Mouse (Mus musculus) embryonic facial prominence, embryonic 13.5 days (tissue): ENCODE measurements around the gene Dab2ip. TPM values are rescaled to one million over a fixed set of nuclear protein-coding genes. Genes with fewer than 3 reads are reported as not detected.

Experiments
- ATAC-seq: fragments of 200-750 bp; cut with Nextera tagmentation; 2 replicates; pipeline ENCODE4 v1.8.0; 2017; ENCODE audit warnings: low read depth; ENCODE audit not compliant: insufficient number of reproducible peaks, insufficient read depth, low FRiP score, low TSS enrichment
- H3K27ac ChIP-seq: fragments of 300-500 bp; sonication (generic); 2 replicates; pipeline ENCODE4 v1.5.1; 2015; ENCODE audit warnings: moderate library complexity, mild to moderate bottlenecking, inconsistent platforms
- H3K27me3 ChIP-seq: fragments of 300-500 bp; sonication (generic); 2 replicates; pipeline ENCODE4 v1.6.1; 2015; ENCODE audit warnings: mild to moderate bottlenecking, inconsistent platforms
- H3K36me3 ChIP-seq: fragments of 300-500 bp; sonication (generic); 2 replicates; pipeline ENCODE4 v1.6.1; 2015; ENCODE audit warnings: mild to moderate bottlenecking, inconsistent platforms
- H3K4me1 ChIP-seq: fragments of 300-500 bp; sonication (generic); 2 replicates; pipeline ENCODE4 v1.6.1; 2015; ENCODE audit warnings: inconsistent platforms
- H3K4me2 ChIP-seq: fragments of 300-500 bp; sonication (generic); 2 replicates; pipeline ENCODE4 v1.6.1; 2015; ENCODE audit warnings: moderate library complexity, mild to moderate bottlenecking, inconsistent platforms
- H3K4me3 ChIP-seq: fragments of 300-500 bp; sonication (generic); 2 replicates; pipeline ENCODE4 v1.5.1; 2015; ENCODE audit warnings: mild to moderate bottlenecking, inconsistent platforms
- H3K9ac ChIP-seq: fragments of 300-500 bp; sonication (generic); 2 replicates; pipeline ENCODE4 v1.6.1; 2015; ENCODE audit warnings: mild to moderate bottlenecking, inconsistent platforms
- H3K9me3 ChIP-seq: fragments of 300-500 bp; sonication (generic); 2 replicates; pipeline ENCODE4 v1.6.1; 2016; ENCODE audit warnings: inconsistent platforms
- WGBS: fragments of 180-500 bp; shearing (Covaris S2); methylation state at CpG from one replicate; pipeline ENCODE4 v1.1.7; 2015; ENCODE audit warnings: mixed read lengths; 5-methylcytosine and 5-hydroxymethylcytosine counted together
- polyA plus RNA-seq: library from polyadenylated mRNA; unstranded; fragments of >200 nt; fragmentation: Nextera tagmentation; extraction: Ambion mirVana; gene quantifications from 2 replicates; pipeline ENCODE4 v1.2.1, GENCODE M21; 2015

The Dab2ip gene
- polyA plus RNA-seq, 1 experiment from 2014 or later = 53.2 TPM

DNA sequence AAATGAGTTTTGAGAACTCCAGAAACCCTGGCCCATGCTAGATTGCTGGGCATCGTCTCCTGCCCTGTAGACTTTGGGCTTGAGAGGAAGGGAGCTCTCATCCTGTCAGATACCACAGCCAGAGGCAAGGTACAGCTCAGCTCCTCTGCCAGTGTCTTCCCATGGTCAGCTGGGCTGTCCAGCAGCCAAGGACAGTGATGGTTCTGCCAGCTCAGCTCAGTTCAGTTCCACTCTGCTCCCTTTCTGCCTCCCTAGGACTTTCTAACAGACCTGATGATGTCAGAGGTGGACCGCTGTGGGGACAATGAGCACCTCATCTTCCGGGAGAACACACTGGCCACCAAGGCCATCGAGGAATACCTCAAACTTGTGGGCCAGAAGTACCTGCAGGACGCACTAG lies 154.5 kb downstream of the Dab2ip start:
- H3K9ac ChIP-seq = no peak overlapping the region
- no peak overlapping the region for H3K4me3 ChIP-seq
- H3K9me3 ChIP-seq = no peaks in the 10 kb centered on the region
- peaks cover 99% of the 10 kb centered on the region for H3K36me3 ChIP-seq
- H3K27ac ChIP-seq = no peak overlapping the region
- H3K4me1 ChIP-seq = peaks cover 19% of the 10 kb centered on the region
- WGBS = 95% methylated on average over 5 of the region's 5 CpGs
- H3K4me2 ChIP-seq = no peak overlapping the region
- ATAC-seq = no peak
- no peaks in the 10 kb centered on the region for H3K27me3 ChIP-seq

DNA sequence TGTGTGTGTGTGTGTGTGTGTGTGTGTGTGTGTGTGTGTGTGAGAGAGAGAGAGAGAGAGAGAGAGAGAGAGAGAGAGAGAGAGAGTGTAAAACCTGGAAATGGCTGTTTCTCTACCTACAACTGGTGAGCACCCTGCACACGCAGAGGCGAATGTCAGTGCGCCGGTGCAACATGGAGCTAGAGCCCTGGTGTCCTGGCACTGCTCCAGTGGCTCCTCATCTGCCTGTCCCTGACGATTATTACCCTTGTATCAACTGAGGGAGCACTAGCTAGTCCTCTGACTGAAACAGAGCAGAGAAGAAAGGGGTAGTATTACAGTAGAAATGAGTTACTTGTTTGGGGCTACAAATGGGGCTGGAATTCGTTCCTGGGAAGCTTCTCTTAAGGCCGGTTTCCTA lies 155.4 kb downstream of the Dab2ip start:
- Histone ChIP-seq H3K27ac (no peak overlapping the region), H3K4me2 (no peak overlapping the region), H3K9me3 (no peaks in the 10 kb centered on the region), H3K4me1 (peaks cover 19% of the 10 kb centered on the region), H3K36me3 (peaks cover 99% of the 10 kb centered on the region), H3K4me3 (no peak overlapping the region), H3K27me3 (no peaks in the 10 kb centered on the region), H3K9ac (no peak overlapping the region)
- ATAC-seq = no peak
- 85% methylated on average over 7 of the region's 7 CpGs for WGBS

DNA sequence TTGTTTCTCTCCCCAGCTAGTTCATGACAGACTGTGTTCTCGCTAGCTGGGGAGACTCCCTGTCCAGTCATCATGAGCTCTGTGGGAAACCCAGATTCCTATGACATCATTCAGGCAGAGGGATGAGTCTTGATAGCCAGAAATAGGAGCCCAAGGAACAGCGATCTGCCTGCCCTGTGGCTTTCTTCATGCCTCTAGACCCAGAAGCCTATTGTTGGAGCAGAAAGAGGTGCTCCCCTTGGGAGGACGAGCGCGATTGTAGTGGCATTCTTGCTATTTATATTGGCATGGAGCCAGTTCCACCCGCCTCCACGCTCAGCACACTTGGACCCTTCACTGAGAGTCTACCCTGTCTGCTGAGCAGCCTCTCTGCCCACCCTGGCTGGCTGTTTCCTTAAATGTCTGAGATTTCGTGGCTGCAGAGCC lies 156.7 kb downstream of the Dab2ip start:
- H3K4me3 ChIP-seq = no peak overlapping the region
- peaks cover 99% of the 10 kb centered on the region for H3K36me3 ChIP-seq
- ATAC-seq = peak; percentile 48; the same call in 1 of the 2 replicates
- no peak overlapping the region for H3K9ac ChIP-seq
- no peaks in the 10 kb centered on the region for H3K9me3 ChIP-seq
- peaks cover 19% of the 10 kb centered on the region for H3K4me1 ChIP-seq
- H3K27me3 ChIP-seq = no peaks in the 10 kb centered on the region
- peak overlapping the region; percentile 11; the same call in 1 of the 2 replicates for H3K27ac ChIP-seq
- no peak overlapping the region for H3K4me2 ChIP-seq
- 51% methylated on average over 8 of the region's 8 CpGs for WGBS

DNA sequence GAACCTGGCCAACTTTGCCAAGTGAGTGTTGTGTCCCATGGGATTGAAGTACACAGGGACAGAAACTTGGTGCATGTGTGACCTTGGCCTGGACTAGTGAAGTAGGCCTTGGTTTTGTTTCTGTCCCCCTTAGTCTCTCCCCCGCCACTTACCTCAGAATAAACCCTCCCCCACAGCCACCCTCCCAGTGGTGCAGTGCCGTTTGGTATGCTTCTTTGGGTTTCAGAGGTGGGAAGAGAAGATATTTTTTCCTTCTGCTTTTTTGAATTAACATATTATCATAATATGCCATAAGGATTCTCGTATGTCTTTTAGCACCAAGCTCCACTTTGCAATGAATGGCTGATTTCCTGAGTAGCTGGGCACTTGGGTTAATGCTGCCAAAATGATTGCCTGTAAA lies 157.4 kb downstream of the Dab2ip start:
- no peak for ATAC-seq
- no peaks in the 10 kb centered on the region for H3K27me3 ChIP-seq
- no peak overlapping the region for H3K4me3 ChIP-seq
- no peak overlapping the region for H3K27ac ChIP-seq
- peaks cover 19% of the 10 kb centered on the region for H3K4me1 ChIP-seq
- no peak overlapping the region for H3K4me2 ChIP-seq
- H3K36me3 ChIP-seq = peaks cover 99% of the 10 kb centered on the region
- 80% methylated on average over 3 of the region's 3 CpGs for WGBS
- no peak overlapping the region for H3K9ac ChIP-seq
- no peaks in the 10 kb centered on the region for H3K9me3 ChIP-seq

DNA sequence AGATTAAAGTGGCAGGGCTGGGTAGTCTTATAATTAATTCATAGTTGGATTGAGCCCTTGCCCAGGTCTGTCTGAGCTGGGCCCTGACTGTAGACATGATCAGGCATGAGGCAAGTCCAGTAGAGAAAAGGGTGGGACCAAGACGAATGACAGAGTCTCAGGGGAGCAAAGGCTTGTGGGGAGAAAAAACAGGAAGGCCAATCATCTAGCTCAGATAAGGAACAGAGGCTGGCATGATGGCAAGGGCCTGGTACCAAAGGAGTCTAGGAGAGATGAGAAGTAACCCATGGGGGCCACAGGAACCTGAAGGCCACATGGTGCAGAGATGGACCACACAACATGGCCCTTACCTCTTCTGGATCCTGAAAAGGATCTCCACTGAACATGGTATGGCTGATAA lies 158.1 kb downstream of the Dab2ip start:
- no peak overlapping the region for H3K4me2 ChIP-seq
- no peak for ATAC-seq
- no peaks in the 10 kb centered on the region for H3K27me3 ChIP-seq
- H3K4me1 ChIP-seq = peaks cover 19% of the 10 kb centered on the region
- no peaks in the 10 kb centered on the region for H3K9me3 ChIP-seq
- H3K36me3 ChIP-seq = peaks cover 99% of the 10 kb centered on the region
- no peak overlapping the region for H3K27ac ChIP-seq
- 77% methylated on average over 1 of the region's 1 CpGs for WGBS
- H3K4me3 ChIP-seq = no peak overlapping the region
- H3K9ac ChIP-seq = no peak overlapping the region

DNA sequence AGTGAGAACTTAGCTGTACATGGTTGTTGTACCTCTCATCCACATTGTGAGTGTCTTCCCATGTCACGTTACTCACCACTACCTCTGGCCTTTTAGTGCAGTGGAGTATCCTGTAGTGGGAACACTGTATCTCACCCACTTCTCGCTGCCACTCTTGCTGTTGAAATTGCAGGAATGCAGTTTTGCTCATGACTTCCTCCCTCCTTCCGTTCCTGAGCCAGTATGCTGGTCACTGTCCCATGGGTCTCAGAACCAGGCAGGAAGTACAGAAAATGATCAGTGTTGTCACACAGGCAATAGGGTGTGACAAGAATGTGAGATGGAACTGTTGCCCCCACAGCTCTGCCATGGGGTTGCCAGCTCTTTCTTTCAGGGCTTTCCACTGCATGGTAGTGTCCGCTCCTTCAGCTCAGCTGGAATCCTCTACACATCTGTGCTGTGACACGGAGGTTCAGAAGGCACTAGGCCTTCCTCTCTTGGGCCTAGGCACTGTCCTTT lies 160.0 kb downstream of the Dab2ip start:
- no peaks in the 10 kb centered on the region for H3K9me3 ChIP-seq
- 89% methylated on average over 5 of the region's 5 CpGs for WGBS
- no peaks in the 10 kb centered on the region for H3K27me3 ChIP-seq
- no peak overlapping the region for H3K9ac ChIP-seq
- peaks cover 99% of the 10 kb centered on the region for H3K36me3 ChIP-seq
- no peak overlapping the region for H3K4me2 ChIP-seq
- ATAC-seq = no peak
- H3K4me3 ChIP-seq = no peak overlapping the region
- no peak overlapping the region for H3K27ac ChIP-seq
- H3K4me1 ChIP-seq = peaks cover 19% of the 10 kb centered on the region

DNA sequence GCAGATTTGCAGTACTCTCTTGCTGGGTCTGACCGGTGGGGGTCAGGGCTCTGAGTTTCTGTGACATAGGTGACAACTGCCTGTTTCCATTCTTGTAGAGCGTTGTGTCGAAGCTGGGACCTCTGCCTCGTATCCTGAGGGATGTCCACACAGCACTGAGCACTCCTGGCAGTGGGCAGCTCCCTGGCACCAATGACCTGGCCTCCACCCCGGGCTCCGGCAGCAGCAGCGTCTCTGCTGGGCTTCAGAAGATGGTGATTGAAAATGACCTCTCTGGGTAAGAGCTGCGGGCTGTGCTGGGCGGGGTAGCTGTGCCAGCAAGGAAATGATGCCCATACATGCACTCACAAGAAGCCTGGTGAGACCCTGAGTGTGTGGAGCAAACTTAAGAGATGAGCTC lies 160.6 kb downstream of the Dab2ip start:
- no peak for ATAC-seq
- peaks cover 99% of the 10 kb centered on the region for H3K36me3 ChIP-seq
- H3K4me3 ChIP-seq = no peak overlapping the region
- WGBS = 94% methylated on average over 9 of the region's 9 CpGs
- peaks cover 17% of the 10 kb centered on the region for H3K4me1 ChIP-seq
- H3K27ac ChIP-seq = no peak overlapping the region
- H3K4me2 ChIP-seq = no peak overlapping the region
- no peaks in the 10 kb centered on the region for H3K9me3 ChIP-seq
- H3K27me3 ChIP-seq = no peaks in the 10 kb centered on the region
- 0 out of 2 replicates have a peak overlapping the region, but pooled peaks have one; percentile 6 for H3K9ac ChIP-seq

DNA sequence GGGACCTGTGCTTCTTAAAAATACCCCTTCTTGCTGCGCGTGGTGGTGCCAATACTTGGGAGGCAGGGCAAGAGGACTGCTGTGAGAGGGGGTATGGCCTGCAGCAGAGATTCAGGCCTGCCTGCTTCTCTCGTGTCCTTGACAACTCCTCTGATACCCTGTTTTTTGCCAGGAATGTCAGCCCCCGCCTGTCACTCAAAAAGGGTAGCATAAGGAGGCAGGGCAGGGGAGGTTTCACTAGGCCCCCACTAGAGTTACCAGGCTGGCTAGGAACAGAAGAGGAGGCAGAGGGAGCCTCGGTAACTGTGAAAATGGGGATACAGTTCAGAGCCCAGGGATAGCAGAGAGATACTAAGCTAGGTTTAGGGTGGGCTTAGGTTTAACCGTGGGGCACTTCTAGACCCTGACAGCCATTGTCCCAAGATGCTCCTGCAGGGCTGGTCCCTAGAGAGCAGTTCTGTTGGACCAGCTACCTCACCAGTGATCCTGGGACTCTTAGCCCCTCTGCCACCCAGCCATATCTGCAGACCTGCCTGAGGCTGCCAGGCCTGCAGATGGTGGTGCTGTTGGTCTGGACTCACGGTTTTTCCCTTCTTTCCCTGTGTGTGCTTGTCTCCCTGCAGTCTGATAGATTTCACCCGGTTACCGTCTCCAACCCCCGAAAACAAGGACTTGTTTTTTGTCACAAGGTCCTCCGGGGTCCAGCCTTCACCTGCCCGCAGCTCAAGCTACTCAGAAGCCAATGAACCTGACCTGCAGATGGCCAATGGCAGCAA lies 161.4 kb downstream of the Dab2ip start:
- Histone ChIP-seq H3K36me3 (peaks cover 97% of the 10 kb centered on the region), H3K9me3 (no peaks in the 10 kb centered on the region), H3K4me2 (no peak overlapping the region), H3K27me3 (no peaks in the 10 kb centered on the region), H3K27ac (no peak overlapping the region), H3K4me1 (peaks cover 9% of the 10 kb centered on the region), H3K4me3 (no peak overlapping the region), H3K9ac (no peak overlapping the region)
- no peak for ATAC-seq
- 88% methylated on average over 12 of the region's 12 CpGs for WGBS

DNA sequence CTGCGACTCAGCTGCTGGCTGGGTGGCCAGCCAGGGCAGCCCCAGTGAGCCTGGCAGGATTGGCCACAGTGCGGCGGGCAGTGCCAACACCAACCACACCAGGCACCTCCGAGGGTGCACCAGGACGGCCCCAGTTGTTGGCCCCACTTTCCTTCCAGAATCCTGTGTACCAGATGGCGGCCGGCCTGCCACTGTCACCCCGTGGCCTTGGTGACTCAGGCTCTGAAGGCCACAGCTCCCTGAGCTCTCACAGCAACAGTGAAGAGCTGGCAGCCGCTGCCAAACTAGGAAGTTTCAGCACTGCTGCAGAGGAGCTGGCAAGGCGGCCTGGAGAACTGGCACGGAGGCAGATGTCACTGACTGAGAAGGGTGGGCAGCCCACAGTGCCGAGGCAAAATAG lies 162.0 kb downstream of the Dab2ip start:
- WGBS = 94% methylated on average over 12 of the region's 12 CpGs
- peaks cover 95% of the 10 kb centered on the region for H3K36me3 ChIP-seq
- ATAC-seq = no peak

DNA sequence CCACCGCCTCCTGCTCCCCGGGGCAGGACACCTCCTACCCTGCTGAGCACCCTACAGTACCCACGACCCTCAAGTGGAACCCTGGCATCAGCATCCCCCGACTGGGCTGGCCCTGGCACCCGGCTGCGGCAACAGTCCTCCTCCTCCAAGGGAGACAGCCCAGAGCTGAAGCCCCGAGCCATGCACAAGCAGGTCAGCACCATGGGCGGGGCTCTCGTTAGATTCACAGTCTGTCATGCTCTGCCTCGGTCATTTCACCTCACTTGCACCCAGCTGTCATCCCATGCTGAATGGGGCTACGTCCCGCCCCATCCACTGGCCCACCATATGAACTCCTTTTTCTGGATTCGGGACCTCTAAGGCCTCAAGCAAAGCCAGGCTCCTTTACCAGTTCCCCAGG lies 162.5 kb downstream of the Dab2ip start:
- H3K36me3 ChIP-seq = peaks cover 95% of the 10 kb centered on the region
- whole genome bisulfite sequencing = 89% methylated on average over 13 of the region's 13 CpGs

More for the DNA sequence above, 162.0 kb downstream of the Dab2ip start:
- H3K4me3 ChIP-seq = no peak overlapping the region
- H3K27me3 ChIP-seq = no peaks in the 10 kb centered on the region
- H3K4me1 ChIP-seq = peaks cover 2% of the 10 kb centered on the region; the same call in 1 of the 2 replicates
- H3K9ac ChIP-seq = no peak overlapping the region
- no peak overlapping the region for H3K27ac ChIP-seq
- no peaks in the 10 kb centered on the region for H3K9me3 ChIP-seq
- H3K4me2 ChIP-seq = no peak overlapping the region

DNA sequence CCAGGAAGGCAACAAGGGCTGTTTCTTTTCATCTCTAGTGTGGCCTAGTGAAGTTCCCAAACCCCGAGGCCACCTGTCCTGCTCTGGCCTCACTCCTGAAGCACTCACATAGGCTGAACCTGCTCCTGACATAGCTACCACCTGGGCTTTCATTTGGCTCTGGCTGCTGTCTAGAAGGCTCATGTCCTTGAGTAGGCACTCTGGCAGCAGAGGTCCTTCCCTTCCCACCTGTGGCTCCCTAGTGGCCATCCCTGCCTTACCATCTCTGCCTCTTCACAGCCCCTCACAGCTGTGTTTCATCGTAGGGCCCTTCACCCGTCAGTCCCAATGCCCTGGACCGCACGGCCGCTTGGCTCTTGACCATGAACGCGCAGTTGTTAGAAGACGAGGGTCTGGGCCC lies 162.9 kb downstream of the Dab2ip start:
- H3K36me3 ChIP-seq = peaks cover 95% of the 10 kb centered on the region
- WGBS = 93% methylated on average over 9 of the region's 9 CpGs
- no peaks in the 10 kb centered on the region for H3K27me3 ChIP-seq
- no peak overlapping the region for H3K27ac ChIP-seq
- ATAC-seq = no peak
- no peaks in the 10 kb centered on the region for H3K4me1 ChIP-seq
- no peaks in the 10 kb centered on the region for H3K9me3 ChIP-seq
- no peak overlapping the region for H3K4me3 ChIP-seq
- H3K4me2 ChIP-seq = no peak overlapping the region
- H3K9ac ChIP-seq = no peak overlapping the region

More for the DNA sequence above, 162.5 kb downstream of the Dab2ip start:
- H3K27me3 ChIP-seq = no peaks in the 10 kb centered on the region
- no peak overlapping the region for H3K9ac ChIP-seq
- H3K4me3 ChIP-seq = no peak overlapping the region
- H3K4me2 ChIP-seq = no peak overlapping the region
- H3K9me3 ChIP-seq = no peaks in the 10 kb centered on the region
- ATAC-seq = no peak
- no peak overlapping the region for H3K27ac ChIP-seq
- H3K4me1 ChIP-seq = no peaks in the 10 kb centered on the region

DNA sequence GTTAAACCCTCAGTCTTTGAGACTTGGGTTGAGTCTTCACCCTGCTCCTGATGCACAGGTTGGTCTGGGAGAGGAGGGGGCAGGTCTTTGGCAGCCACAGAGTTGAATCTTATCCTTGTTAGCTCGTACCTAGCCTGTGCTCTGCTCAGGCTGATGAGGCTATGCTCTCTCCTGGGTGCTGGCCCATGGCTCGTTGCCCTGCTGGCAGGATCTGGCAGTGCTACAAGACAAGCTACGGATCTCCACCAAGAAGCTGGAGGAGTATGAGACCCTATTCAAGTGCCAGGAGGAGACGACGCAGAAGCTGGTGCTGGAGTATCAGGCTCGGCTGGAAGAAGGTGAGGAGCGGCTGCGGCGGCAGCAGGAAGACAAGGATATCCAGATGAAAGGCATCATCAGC lies 164.8 kb downstream of the Dab2ip start:
- H3K27ac ChIP-seq = no peak overlapping the region
- no peaks in the 10 kb centered on the region; the same call in 1 of the 2 replicates for H3K4me1 ChIP-seq
- H3K4me2 ChIP-seq = no peak overlapping the region
- H3K36me3 ChIP-seq = peaks cover 95% of the 10 kb centered on the region
- no peak for ATAC-seq
- H3K4me3 ChIP-seq = no peak overlapping the region
- H3K27me3 ChIP-seq = no peaks in the 10 kb centered on the region
- 91% methylated on average over 9 of the region's 9 CpGs for WGBS
- H3K9me3 ChIP-seq = no peaks in the 10 kb centered on the region
- H3K9ac ChIP-seq = no peak overlapping the region
